Mouse (Mus musculus): ENCODE measurements around the gene Frmd4a.

Frmd4a gene

GRCm38 (mm10) chr2:4142221-4142950 is 124.9 kb downstream of the Frmd4a start:
- no peak for DNase-seq

- DNase-seq, result no peak
Measured at GRCm38 (mm10) chr2:4144424-4144823, 126.9 kb downstream of the Frmd4a start.

GRCm38 (mm10) chr2:4152521-4153040 is 135.1 kb downstream of the Frmd4a start:
- DNase-seq, result peak; percentile 30

- peak; percentile 43 for DNase-seq
Measured at GRCm38 (mm10) chr2:4153131-4153631, 135.7 kb downstream of the Frmd4a start.

- DNase-seq, result no peak
Measured at GRCm38 (mm10) chr2:4154036-4154653, 136.6 kb downstream of the Frmd4a start.

GRCm38 (mm10) chr2:4154654-4155047 is 137.1 kb downstream of the Frmd4a start:
- DNase-seq, result no peak

- no peak for DNase-seq
Measured at GRCm38 (mm10) chr2:4155406-4155805, 137.9 kb downstream of the Frmd4a start.

- no peak for DNase-seq
Measured at GRCm38 (mm10) chr2:4156511-4156910, 139.0 kb downstream of the Frmd4a start.

GRCm38 (mm10) chr2:4157396-4157795 is 139.9 kb downstream of the Frmd4a start:
- DNase-seq, result no peak

GRCm38 (mm10) chr2:4159574-4160203 is 142.2 kb downstream of the Frmd4a start:
- DNase-seq, result no peak

GRCm38 (mm10) chr2:4166191-4166590 is 148.7 kb downstream of the Frmd4a start:
- DNase-seq, result no peak

- no peak for DNase-seq
Measured at GRCm38 (mm10) chr2:4167131-4167530, 149.6 kb downstream of the Frmd4a start.

- DNase-seq, result no peak
Measured at GRCm38 (mm10) chr2:4169726-4170125, 152.2 kb downstream of the Frmd4a start.

GRCm38 (mm10) chr2:4170189-4170588 is 152.7 kb downstream of the Frmd4a start:
- no peak for DNase-seq

- no peak for DNase-seq
Measured at GRCm38 (mm10) chr2:4184991-4185390, 167.5 kb downstream of the Frmd4a start.

- no peak for DNase-seq
Measured at GRCm38 (mm10) chr2:4187521-4187920, 170.0 kb downstream of the Frmd4a start.

GRCm38 (mm10) chr2:4188303-4188702 is 170.8 kb downstream of the Frmd4a start:
- no peak for DNase-seq

GRCm38 (mm10) chr2:4190345-4190744 is 172.8 kb downstream of the Frmd4a start:
- DNase-seq, result no peak

- no peak for DNase-seq
Measured at GRCm38 (mm10) chr2:4190995-4191394, 173.5 kb downstream of the Frmd4a start.

- DNase-seq, result no peak
Measured at GRCm38 (mm10) chr2:4193206-4193605, 175.7 kb downstream of the Frmd4a start.

- DNase-seq, result no peak
Measured at GRCm38 (mm10) chr2:4194324-4195014, 177.0 kb downstream of the Frmd4a start.

- DNase-seq, result no peak
Measured at GRCm38 (mm10) chr2:4196041-4196440, 178.5 kb downstream of the Frmd4a start.

GRCm38 (mm10) chr2:4209234-4209633 is 191.7 kb downstream of the Frmd4a start:
- no peak for DNase-seq
